Mouse (Mus musculus) midbrain, embryonic 16.5 days (tissue): ENCODE measurements around the gene Erc2. TPM values are rescaled to one million over a fixed set of nuclear protein-coding genes. Genes with fewer than 3 reads are reported as not detected.

Source experiments
- ATAC-seq: fragments of 200-750 bp; cut with Nextera tagmentation; 2 replicates; pipeline ENCODE4 v1.8.0; 2017; ENCODE audit warnings: moderate TSS enrichment
- H3K27ac ChIP-seq: fragments of 300-500 bp; sonication (generic); 2 replicates; pipeline ENCODE4 v1.5.1; 2014; ENCODE audit warnings: mild to moderate bottlenecking, low read length, mixed read lengths
- H3K27me3 ChIP-seq: fragments of 300-500 bp; sonication (generic); 2 replicates; pipeline ENCODE4 v1.6.1; 2014; ENCODE audit warnings: low read depth, low read length, mixed read lengths; ENCODE audit not compliant: control insufficient read depth, insufficient read depth
- H3K36me3 ChIP-seq: fragments of 300-500 bp; sonication (generic); 2 replicates; pipeline ENCODE4 v1.6.1; 2014; ENCODE audit warnings: mild to moderate bottlenecking, low read length, moderate library complexity, mixed read lengths; ENCODE audit not compliant: control insufficient read depth, insufficient read depth
- H3K4me1 ChIP-seq: fragments of 300-500 bp; sonication (generic); 2 replicates; pipeline ENCODE4 v1.6.1; 2014; ENCODE audit warnings: mild to moderate bottlenecking, low read length, mixed read lengths; ENCODE audit not compliant: control insufficient read depth, insufficient read depth
- H3K4me2 ChIP-seq: fragments of 300-500 bp; sonication (generic); 2 replicates; pipeline ENCODE4 v1.6.1; 2014; ENCODE audit warnings: mild to moderate bottlenecking, low read length, mixed read lengths
- H3K4me3 ChIP-seq: fragments of 300-500 bp; sonication (generic); 2 replicates; pipeline ENCODE4 v1.5.1; 2014; ENCODE audit warnings: low read depth, mild to moderate bottlenecking, low read length, moderate library complexity, mixed read lengths
- H3K9ac ChIP-seq: fragments of 300-500 bp; sonication (generic); 2 replicates; pipeline ENCODE4 v1.6.1; 2014; ENCODE audit warnings: low read depth, low read length, mixed read lengths
- H3K9me3 ChIP-seq: fragments of 300-500 bp; sonication (generic); replicated peaks from 2 replicates; pipeline ENCODE4 v1.6.1; 2014; ENCODE audit warnings: mild to moderate bottlenecking, low read length, mixed read lengths; ENCODE audit not compliant: control insufficient read depth, poor library complexity, severe bottlenecking
- WGBS: fragments of 180-500 bp; shearing (Covaris S2); extraction: QIAGEN DNeasy Blood & Tissue Kit; methylation state at CpG from one replicate; pipeline ENCODE4 v1.1.7; 2014; 5-methylcytosine and 5-hydroxymethylcytosine counted together
- polyA plus RNA-seq: library from polyadenylated mRNA; unstranded; fragments of >200 nt; fragmentation: Nextera tagmentation; extraction: Ambion mirVana; gene quantifications from 2 replicates; pipeline ENCODE4 v1.2.1, GENCODE M21; 2015

Erc2 gene
- polyA plus RNA-seq, 1 experiment from 2014 or later: 94.2 TPM

- H3K4me2 ChIP-seq: no peak overlapping the region
- H3K9me3 ChIP-seq: no peaks in the 10 kb centered on the region
- no peak overlapping the region for H3K9ac ChIP-seq
- no peak for ATAC-seq
- no peaks in the 10 kb centered on the region for H3K36me3 ChIP-seq
- H3K4me3 ChIP-seq: no peak overlapping the region
- H3K27me3 ChIP-seq: no peaks in the 10 kb centered on the region
- WGBS: 54% methylated on average over 6 of the region's 6 CpGs
- H3K4me1 ChIP-seq: peaks cover 6% of the 10 kb centered on the region
- H3K27ac ChIP-seq: no peak overlapping the region
Measured at GRCm38 (mm10) chr14:27800766-27801165, 178.5 kb downstream of the Erc2 start.

GRCm38 (mm10) chr14:27803961-27804360 lies 181.7 kb downstream of the Erc2 start:
- H3K9ac ChIP-seq: no peak overlapping the region
- WGBS: 87% methylated on average over 3 of the region's 3 CpGs
- no peak for ATAC-seq

GRCm38 (mm10) chr14:27805064-27805463 lies 182.8 kb downstream of the Erc2 start:
- Histone ChIP-seq H3K27me3 (no peaks in the 10 kb centered on the region), H3K9me3 (no peaks in the 10 kb centered on the region), H3K9ac (no peak overlapping the region), H3K27ac (no peak overlapping the region), H3K4me1 (peaks cover 7% of the 10 kb centered on the region), H3K36me3 (no peaks in the 10 kb centered on the region), H3K4me3 (no peak overlapping the region), H3K4me2 (no peak overlapping the region)
- WGBS: 24% methylated on average over 13 of the region's 13 CpGs
- ATAC-seq: no peak

More at GRCm38 (mm10) chr14:27803961-27804360, 181.7 kb downstream of the Erc2 start:
- Histone ChIP-seq H3K4me1 (peaks cover 5% of the 10 kb centered on the region), H3K9me3 (no peaks in the 10 kb centered on the region), H3K27me3 (no peaks in the 10 kb centered on the region), H3K4me2 (no peak overlapping the region), H3K27ac (no peak overlapping the region), H3K4me3 (no peak overlapping the region), H3K36me3 (no peaks in the 10 kb centered on the region)

- Histone ChIP-seq H3K4me2 (no peak overlapping the region), H3K4me3 (no peak overlapping the region), H3K9ac (no peak overlapping the region), H3K27me3 (no peaks in the 10 kb centered on the region; the same call in 1 of the 2 replicates), H3K4me1 (peaks cover 7% of the 10 kb centered on the region), H3K9me3 (no peaks in the 10 kb centered on the region), H3K27ac (no peak overlapping the region), H3K36me3 (no peaks in the 10 kb centered on the region)
- ATAC-seq: no peak
- 4% methylated on average over 9 of the region's 9 CpGs for WGBS
Measured at GRCm38 (mm10) chr14:27808080-27808479, 185.9 kb downstream of the Erc2 start.

- no peak overlapping the region for H3K4me2 ChIP-seq
- no peaks in the 10 kb centered on the region for H3K36me3 ChIP-seq
- peaks cover 7% of the 10 kb centered on the region for H3K4me1 ChIP-seq
- no peaks in the 10 kb centered on the region; the same call in 1 of the 2 replicates for H3K27me3 ChIP-seq
- no peak overlapping the region for H3K9ac ChIP-seq
- H3K27ac ChIP-seq: no peak overlapping the region
- no peak for ATAC-seq
- WGBS: 64% methylated on average over 10 of the region's 10 CpGs
- no peaks in the 10 kb centered on the region for H3K9me3 ChIP-seq
- H3K4me3 ChIP-seq: no peak overlapping the region
Measured at GRCm38 (mm10) chr14:27808523-27809114, 186.4 kb downstream of the Erc2 start.

GRCm38 (mm10) chr14:27810790-27811189 lies 188.6 kb downstream of the Erc2 start:
- Histone ChIP-seq H3K9ac (no peak overlapping the region), H3K27ac (no peak overlapping the region), H3K36me3 (no peaks in the 10 kb centered on the region), H3K27me3 (no peaks in the 10 kb centered on the region; the same call in 1 of the 2 replicates), H3K4me1 (peaks cover 4% of the 10 kb centered on the region; the same call in 1 of the 2 replicates), H3K4me3 (no peak overlapping the region), H3K9me3 (no peaks in the 10 kb centered on the region), H3K4me2 (no peak overlapping the region)
- WGBS: 14% methylated on average over 7 of the region's 7 CpGs
- ATAC-seq: no peak

GRCm38 (mm10) chr14:27811649-27812048 lies 189.4 kb downstream of the Erc2 start:
- no peaks in the 10 kb centered on the region; the same call in 1 of the 2 replicates for H3K27me3 ChIP-seq
- no peak overlapping the region for H3K27ac ChIP-seq
- H3K36me3 ChIP-seq: no peaks in the 10 kb centered on the region
- H3K9ac ChIP-seq: no peak overlapping the region
- no peaks in the 10 kb centered on the region for H3K9me3 ChIP-seq
- ATAC-seq: no peak
- H3K4me2 ChIP-seq: no peak overlapping the region
- 92% methylated on average over 3 of the region's 3 CpGs for WGBS
- peaks cover 4% of the 10 kb centered on the region; the same call in 1 of the 2 replicates for H3K4me1 ChIP-seq
- H3K4me3 ChIP-seq: no peak overlapping the region

GRCm38 (mm10) chr14:27815739-27816138 lies 193.5 kb downstream of the Erc2 start:
- H3K27me3 ChIP-seq: no peaks in the 10 kb centered on the region; the same call in 1 of the 2 replicates
- no peaks in the 10 kb centered on the region for H3K4me1 ChIP-seq
- no peak for ATAC-seq
- no peak overlapping the region for H3K4me3 ChIP-seq
- H3K9ac ChIP-seq: no peak overlapping the region
- no peak overlapping the region for H3K27ac ChIP-seq
- no peaks in the 10 kb centered on the region for H3K9me3 ChIP-seq
- WGBS: 86% methylated on average over 6 of the region's 6 CpGs
- H3K36me3 ChIP-seq: no peaks in the 10 kb centered on the region
- no peak overlapping the region for H3K4me2 ChIP-seq

- ATAC-seq: no peak
- Histone ChIP-seq H3K9me3 (no peaks in the 10 kb centered on the region), H3K27me3 (no peaks in the 10 kb centered on the region), H3K27ac (no peak overlapping the region), H3K4me3 (no peak overlapping the region), H3K4me2 (no peak overlapping the region), H3K9ac (no peak overlapping the region), H3K4me1 (peaks cover 3% of the 10 kb centered on the region; the same call in 1 of the 2 replicates), H3K36me3 (no peaks in the 10 kb centered on the region)
- 94% methylated on average over 5 of the region's 5 CpGs for WGBS
Measured at GRCm38 (mm10) chr14:27818986-27819385, 196.8 kb downstream of the Erc2 start.
